Mouse (Mus musculus) midbrain, embryonic 11.5 days (tissue): ENCODE results near the gene Dnah6. TPM values are rescaled to one million over a fixed set of nuclear protein-coding genes. Genes with fewer than 3 reads are reported as not detected.

ENCODE experiments used
- ATAC-seq: fragments of 200-750 bp; cut with Nextera tagmentation; 2 replicates; pipeline ENCODE4 v1.8.0; 2017; ENCODE audit warnings: moderate TSS enrichment, moderate library complexity; ENCODE audit not compliant: low FRiP score
- DNase-seq: peaks from one replicate; pipeline ENCODE4 v3.0.0; 2015; ENCODE audit warnings: low spot score; ENCODE audit errors: missing footprints
- H3K27ac ChIP-seq: fragments of 300-500 bp; sonication (generic); 2 replicates; pipeline ENCODE4 v1.5.1; 2014; ENCODE audit warnings: low read depth, low read length
- H3K27me3 ChIP-seq: fragments of 300-500 bp; sonication (generic); 2 replicates; pipeline ENCODE4 v1.6.1; 2014; ENCODE audit warnings: mild to moderate bottlenecking, low read length, moderate library complexity, mixed read lengths; ENCODE audit not compliant: control insufficient read depth, insufficient read depth
- H3K36me3 ChIP-seq: fragments of 300-500 bp; sonication (generic); 2 replicates; pipeline ENCODE4 v1.6.1; 2014; ENCODE audit warnings: mild to moderate bottlenecking, low read length, moderate library complexity, mixed read lengths; ENCODE audit not compliant: control insufficient read depth, insufficient read depth
- H3K4me1 ChIP-seq: fragments of 300-500 bp; sonication (generic); 2 replicates; pipeline ENCODE4 v1.6.1; 2014; ENCODE audit warnings: low read length; ENCODE audit not compliant: control insufficient read depth, insufficient read depth
- H3K4me2 ChIP-seq: fragments of 300-500 bp; sonication (generic); 2 replicates; pipeline ENCODE4 v1.6.1; 2014; ENCODE audit warnings: mild to moderate bottlenecking, moderate library complexity
- H3K4me3 ChIP-seq: fragments of 300-500 bp; sonication (generic); 2 replicates; pipeline ENCODE4 v1.5.1; 2014; ENCODE audit warnings: low read depth, low read length
- H3K9ac ChIP-seq: fragments of 300-500 bp; sonication (generic); 2 replicates; pipeline ENCODE4 v1.6.1; 2014; ENCODE audit warnings: low read length
- H3K9me3 ChIP-seq: fragments of 300-500 bp; sonication (generic); 2 replicates; pipeline ENCODE4 v1.6.1; 2016; ENCODE audit warnings: low read length; ENCODE audit not compliant: control insufficient read depth
- WGBS: fragments of 180-500 bp; shearing (Covaris S2); extraction: QIAGEN DNeasy Blood & Tissue Kit; methylation state at CpG from one replicate; pipeline ENCODE4 v1.1.7; 2014; 5-methylcytosine and 5-hydroxymethylcytosine counted together
- polyA plus RNA-seq: library from polyadenylated mRNA; unstranded; fragments of >200 nt; fragmentation: Nextera tagmentation; extraction: Ambion mirVana; gene quantifications from 2 replicates; pipeline ENCODE4 v1.2.1, GENCODE M21; 2014

The Dnah6 gene
- polyA plus RNA-seq: 0.04 and 0.05 TPM in 2 replicates

GRCm38 (mm10) chr6:73221189-73221957 lies at the start of gene Dnah6:
TSS of gene Dnah6 (minus strand) at chr6:73221651.
- Histone ChIP-seq H3K4me2 (peak within 1 kb of the TSS; percentile 57), H3K4me3 (peak within 1 kb of the TSS; percentile 33), H3K36me3 (no peaks in the 10 kb centered on the region), H3K9ac (peak within 1 kb of the TSS; percentile 48), H3K27ac (no peak within 1 kb of the TSS), H3K4me1 (no peaks in the 10 kb centered on the region), H3K9me3 (no peaks in the 10 kb centered on the region), H3K27me3 (no peaks in the 10 kb centered on the region)
- DNase-seq (peak; percentile 98), ATAC-seq (peak; percentile 100)
- 36% methylated on average over 25 of the region's 25 CpGs for WGBS

GRCm38 (mm10) chr6:73269374-73269773 lies 47.9 kb upstream of the Dnah6 start:
- peaks cover 4% of the 10 kb centered on the region; the same call in 1 of the 2 replicates for H3K4me1 ChIP-seq
- no peaks in the 10 kb centered on the region for H3K27me3 ChIP-seq
- DNase-seq (no peak), ATAC-seq (no peak)
- 94% methylated on average over 3 of the region's 3 CpGs for WGBS
- no peak overlapping the region for H3K4me2 ChIP-seq
- peaks cover 6% of the 10 kb centered on the region; the same call in 1 of the 2 replicates for H3K36me3 ChIP-seq
- H3K9me3 ChIP-seq: no peaks in the 10 kb centered on the region
- H3K27ac ChIP-seq: no peak overlapping the region
- no peak overlapping the region for H3K9ac ChIP-seq
- H3K4me3 ChIP-seq: no peak overlapping the region

GRCm38 (mm10) chr6:73267738-73268311 lies 46.4 kb upstream of the Dnah6 start:
- DNase-seq (no peak), ATAC-seq (no peak)
- Histone ChIP-seq H3K36me3 (peaks cover 10% of the 10 kb centered on the region), H3K4me3 (no peak overlapping the region), H3K4me1 (peaks cover 5% of the 10 kb centered on the region; the same call in 1 of the 2 replicates), H3K27ac (no peak overlapping the region), H3K27me3 (no peaks in the 10 kb centered on the region), H3K9ac (no peak overlapping the region), H3K9me3 (no peaks in the 10 kb centered on the region), H3K4me2 (no peak overlapping the region)
- 92% methylated on average over 8 of the region's 8 CpGs for WGBS

- 13% methylated on average over 2 of the region's 2 CpGs for WGBS
- Histone ChIP-seq H3K9me3 (no peaks in the 10 kb centered on the region), H3K27me3 (no peaks in the 10 kb centered on the region), H3K9ac (no peak overlapping the region), H3K36me3 (peaks cover 4% of the 10 kb centered on the region; the same call in 1 of the 2 replicates), H3K4me3 (no peak overlapping the region), H3K4me2 (no peak overlapping the region), H3K4me1 (peaks cover 5% of the 10 kb centered on the region; the same call in 1 of the 2 replicates), H3K27ac (no peak overlapping the region)
- ATAC-seq (no peak), DNase-seq (no peak)
Observed at GRCm38 (mm10) chr6:73264801-73265200, 43.4 kb upstream of the Dnah6 start.

- no peaks in the 10 kb centered on the region for H3K27me3 ChIP-seq
- no peak overlapping the region for H3K4me3 ChIP-seq
- peaks cover 4% of the 10 kb centered on the region; the same call in 1 of the 2 replicates for H3K36me3 ChIP-seq
- WGBS: 94% methylated on average over 6 of the region's 6 CpGs
- H3K27ac ChIP-seq: no peak overlapping the region
- peaks cover 5% of the 10 kb centered on the region; the same call in 1 of the 2 replicates for H3K4me1 ChIP-seq
- H3K4me2 ChIP-seq: no peak overlapping the region
- no peak overlapping the region for H3K9ac ChIP-seq
- DNase-seq (no peak), ATAC-seq (no peak)
- H3K9me3 ChIP-seq: no peaks in the 10 kb centered on the region
Observed at GRCm38 (mm10) chr6:73260110-73260509, 38.7 kb upstream of the Dnah6 start.

DNA sequence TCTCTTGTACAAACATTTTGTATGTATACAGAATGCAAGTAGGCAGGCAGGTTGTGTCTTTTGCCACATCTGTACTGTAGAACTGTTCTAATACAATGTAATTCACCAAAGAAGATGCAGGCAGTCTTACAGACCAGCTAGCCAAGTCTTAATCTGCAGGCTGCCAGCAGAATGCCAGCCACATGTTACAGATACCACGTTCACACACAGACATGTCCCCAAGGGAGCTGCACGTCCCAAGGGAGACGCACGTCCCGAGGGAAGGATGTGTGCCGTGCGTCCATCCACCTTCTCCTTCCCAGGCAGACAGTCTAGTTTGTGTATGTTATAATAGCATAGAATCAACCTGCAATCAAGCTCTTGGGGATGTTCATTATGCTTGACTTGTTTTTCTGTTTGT lies 35.6 kb upstream of the Dnah6 start:
- no peaks in the 10 kb centered on the region for H3K4me1 ChIP-seq
- ATAC-seq (no peak), DNase-seq (no peak)
- no peaks in the 10 kb centered on the region for H3K27me3 ChIP-seq
- no peak overlapping the region for H3K27ac ChIP-seq
- WGBS: 91% methylated on average over 7 of the region's 7 CpGs
- no peaks in the 10 kb centered on the region for H3K9me3 ChIP-seq
- no peak overlapping the region for H3K9ac ChIP-seq
- no peaks in the 10 kb centered on the region for H3K36me3 ChIP-seq
- no peak overlapping the region for H3K4me2 ChIP-seq
- no peak overlapping the region for H3K4me3 ChIP-seq

- ATAC-seq (no peak), DNase-seq (no peak)
- 88% methylated on average over 9 of the region's 9 CpGs for WGBS
- Histone ChIP-seq H3K36me3 (no peaks in the 10 kb centered on the region), H3K27ac (no peak overlapping the region), H3K4me2 (no peak overlapping the region), H3K9ac (no peak overlapping the region), H3K9me3 (no peaks in the 10 kb centered on the region), H3K27me3 (no peaks in the 10 kb centered on the region), H3K4me1 (no peaks in the 10 kb centered on the region), H3K4me3 (no peak overlapping the region)
Observed at GRCm38 (mm10) chr6:73254307-73255228, 33.1 kb upstream of the Dnah6 start.

GRCm38 (mm10) chr6:73253584-73253983 lies 32.1 kb upstream of the Dnah6 start:
- Histone ChIP-seq H3K9ac (no peak overlapping the region), H3K4me1 (0 out of 2 replicates have a peak, but pooled peaks cover 3% of the 10 kb centered on the region), H3K4me3 (no peak overlapping the region), H3K9me3 (no peaks in the 10 kb centered on the region), H3K27ac (no peak overlapping the region), H3K27me3 (no peaks in the 10 kb centered on the region), H3K36me3 (no peaks in the 10 kb centered on the region), H3K4me2 (no peak overlapping the region)
- no peak for ATAC-seq
- DNase-seq: no peak
- 91% methylated on average over 4 of the region's 4 CpGs for WGBS
